ENCODE assay signal across 12 mouse cellular contexts in genomic region chr13:11781065-11781464, GRCm38 (mm10).
DNase-seq lines count a peak whose midpoint lies in the region.
"Had no signal": no experiment of that assay in that cellular context is flagged by ENCODE, and none has a peak within 500 bp of the region (broad histone marks: within the 10 kb centered on the region; RNA-seq: fewer than 3 reads in every experiment).

No protein-coding gene starts in this region.

- intact Hi-C loops in heart, postnatal 14 days (cut with DNase I) = no loop called here

- DNase-seq in adrenal gland, postnatal 10 days = peak; percentile 9
- no peak for DNase-seq in adrenal gland, postnatal 4 days (ENCODE audit: low spot score in 2 of 2)
- DNase-seq in heart, adult 11 months = peak; percentile 68
- no peak for DNase-seq in heart, postnatal 14 days
- peak; percentile 15 for DNase-seq in ovary, postnatal 36 days (ENCODE audit: low spot score)
- no peak for DNase-seq in ovary, postnatal 14 days (ENCODE audit: low spot score)
- no peak for DNase-seq in c-Kit-positive CD71-positive TER-119-positive erythroid progenitor cells, embryonic 14.5 days (ENCODE audit: low spot score)
- DNase-seq: heart, postnatal 4 days; kidney, postnatal 4 days; lung, adult 18-20 months; lung, postnatal 14 days; thymus, postnatal 14 days had no signal

Comparison
In these comparisons a context has a peak if more than half of its experiments do, and no peak if none do; other contexts are left out.
1. DNase-seq: peak in adrenal gland, postnatal 10 days (single experiment), heart, adult 11 months (single experiment) and ovary, postnatal 36 days (single experiment); none in adrenal gland, postnatal 4 days (0 of 2), heart, postnatal 14 days (0 of 2), ovary, postnatal 14 days (single experiment) and c-Kit-positive CD71-positive TER-119-positive erythroid progenitor cells, embryonic 14.5 days (single experiment).